Mouse (Mus musculus) heart, adult 2 months (tissue): ENCODE results near the gene Plcb4.

Experiments used
- CTCF ChIP-seq: fragments of 200-600 bp; IDR thresholded peaks from 2 replicates; pipeline ENCODE4 v1.8.1; 2022; ENCODE audit warnings: antibody characterized with exemption, mild to moderate bottlenecking, moderate library complexity
- EP300 ChIP-seq: fragments of 200-500 bp; IDR thresholded peaks from 2 replicates; pipeline ENCODE4 v1.6.1; 2011; ENCODE audit warnings: low read depth, low read length, control low read depth; ENCODE audit not compliant: insufficient read depth
- POLR2A ChIP-seq: fragments of 200-500 bp; IDR thresholded peaks from 2 replicates; pipeline ENCODE4 v1.6.1; 2011; ENCODE audit warnings: mild to moderate bottlenecking, low read depth, low read length, control low read depth; ENCODE audit not compliant: insufficient read depth

DNA sequence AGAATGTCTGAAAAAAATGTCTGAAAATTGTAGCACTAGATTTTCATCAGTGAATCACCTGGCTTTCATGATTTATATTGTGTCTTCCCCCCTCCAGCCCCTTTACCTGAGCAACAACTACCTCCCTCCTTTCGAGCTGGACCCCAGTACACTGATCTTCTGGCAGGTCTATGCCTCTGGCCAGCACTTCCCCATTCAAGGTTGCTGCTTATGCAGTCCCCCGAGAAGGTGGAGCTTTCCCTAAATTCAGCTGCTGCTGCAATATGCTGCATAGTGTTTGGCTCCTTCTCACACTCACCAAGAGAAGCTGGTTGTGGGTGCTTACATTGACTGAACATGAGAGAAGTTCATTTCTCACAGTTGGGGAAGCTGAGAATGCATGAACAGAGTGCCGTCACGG, 273.8 kb downstream of the Plcb4 start:
- no peak for TF ChIP-seq CTCF
- no peak for TF ChIP-seq POLR2A
- TF ChIP-seq EP300 = no peak
